Mouse (Mus musculus) megakaryocyte, embryonic 14.5 days (primary cell): ENCODE results near the gene Apba3.

Experiments used
- FLI1 ChIP-seq: IDR thresholded peaks from 2 replicates; pipeline ENCODE4 v1.6.1; 2012; ENCODE audit warnings: low read length, inconsistent platforms, mixed read lengths
- GATA1 ChIP-seq: IDR thresholded peaks from 3 replicates; pipeline ENCODE4 v1.6.1; 2012; ENCODE audit warnings: mixed read lengths, low read length, inconsistent platforms, borderline replicate concordance

- TF ChIP-seq GATA1 = no peak
- no peak for TF ChIP-seq FLI1
Measured at GRCm38 (mm10) chr10:81295185-81295584, 28.4 kb downstream of the Apba3 start.
